Mouse (Mus musculus): ENCODE data around the gene Bbs1.
A peak's percentile ranks its signal among the peaks of the same experiment; 100 is the strongest.
"Not testable (repeated sequence)": the region's sequence is repeated elsewhere in the genome, so short reads cannot be mapped to it uniquely, and the experiment has no call there.

The Bbs1 gene

GRCm38 (mm10) chr19:4883961-4884360 is 22.5 kb downstream of the Bbs1 start:
- DNase-seq (ENCODE audit: low read depth, low spot score), result no peak

GRCm38 (mm10) chr19:4879324-4879703 is 27.1 kb downstream of the Bbs1 start:
- DNase-seq (ENCODE audit: low read depth, low spot score), result peak; percentile 13

- DNase-seq (ENCODE audit: low read depth, low spot score), result peak; percentile 98
These were observed 27.8 kb downstream of the Bbs1 start, which contains the start of gene Zdhhc24 for GRCm38 (mm10) chr19:4878405-4879323. Gene Zdhhc24, plus strand, starts transcription at chr19:4878668.

- DNase-seq (ENCODE audit: low read depth, low spot score), result no peak
These were observed 28.6 kb downstream of the Bbs1 start, which contains the start of gene Actn3 for GRCm38 (mm10) chr19:4877785-4878184. Gene Actn3, minus strand, starts transcription at chr19:4877909.

GRCm38 (mm10) chr19:4876755-4877154 is 29.7 kb downstream of the Bbs1 start:
- no peak for DNase-seq (ENCODE audit: low read depth, low spot score)

- no peak for DNase-seq (ENCODE audit: low read depth, low spot score)
These were observed 30.2 kb downstream of the Bbs1 start for GRCm38 (mm10) chr19:4876241-4876640.

GRCm38 (mm10) chr19:4874613-4875012 is 31.8 kb downstream of the Bbs1 start:
- DNase-seq (ENCODE audit: low read depth, low spot score), result not testable (repeated sequence)

GRCm38 (mm10) chr19:4865147-4865546 is 41.3 kb downstream of the Bbs1 start:
- no peak for DNase-seq (ENCODE audit: low read depth, low spot score)

- DNase-seq (ENCODE audit: low read depth, low spot score), result no peak
These were observed 43.4 kb downstream of the Bbs1 start for GRCm38 (mm10) chr19:4863048-4863447.

- DNase-seq (ENCODE audit: low read depth, low spot score), result peak; percentile 59
These were observed 47.3 kb downstream of the Bbs1 start for GRCm38 (mm10) chr19:4859081-4859480.

GRCm38 (mm10) chr19:4855951-4856350 is 50.5 kb downstream of the Bbs1 start:
- no peak for DNase-seq (ENCODE audit: low read depth, low spot score)

- no peak for DNase-seq (ENCODE audit: low read depth, low spot score)
These were observed 51.0 kb downstream of the Bbs1 start for GRCm38 (mm10) chr19:4855470-4855820.

GRCm38 (mm10) chr19:4854552-4855469 is 51.6 kb downstream of the Bbs1 start, which contains the start of gene Ctsf:
Gene Ctsf, plus strand, starts transcription at chr19:4855130.
- DNase-seq (ENCODE audit: low read depth, low spot score), result no peak

GRCm38 (mm10) chr19:4850281-4850680 is 56.1 kb downstream of the Bbs1 start:
- no peak for DNase-seq (ENCODE audit: low read depth, low spot score)

- no peak for DNase-seq (ENCODE audit: low read depth, low spot score)
These were observed 56.6 kb downstream of the Bbs1 start for GRCm38 (mm10) chr19:4849800-4850199.

- peak; percentile 65 for DNase-seq (ENCODE audit: low read depth, low spot score)
These were observed 58.9 kb downstream of the Bbs1 start for GRCm38 (mm10) chr19:4847490-4847889.

- DNase-seq (ENCODE audit: low read depth, low spot score), result no peak
These were observed 60.6 kb downstream of the Bbs1 start for GRCm38 (mm10) chr19:4845846-4846245.

GRCm38 (mm10) chr19:4842611-4843010 is 63.8 kb downstream of the Bbs1 start:
- no peak for DNase-seq (ENCODE audit: low read depth, low spot score)

- DNase-seq (ENCODE audit: low read depth, low spot score), result no peak
These were observed 65.6 kb downstream of the Bbs1 start for GRCm38 (mm10) chr19:4840848-4841247.

- peak; percentile 99 for DNase-seq (ENCODE audit: low read depth, low spot score)
These were observed 67.3 kb downstream of the Bbs1 start, which contains the start of the genes Ccs and Ccdc87 for GRCm38 (mm10) chr19:4839149-4839548. Gene Ccs, minus strand, starts transcription at chr19:4839332. Gene Ccdc87, plus strand, starts transcription at chr19:4839366.

- DNase-seq (ENCODE audit: low read depth, low spot score), result peak; percentile 43
These were observed 67.8 kb downstream of the Bbs1 start for GRCm38 (mm10) chr19:4838526-4839140.

GRCm38 (mm10) chr19:4837049-4837448 is 69.4 kb downstream of the Bbs1 start:
- DNase-seq (ENCODE audit: low read depth, low spot score), result no peak

All from 3T3-L1 (cell line).